Mouse (Mus musculus): ENCODE data around the gene Slc16a5. TPM values are rescaled to one million over a fixed set of nuclear protein-coding genes. Genes with fewer than 3 reads are reported as not detected.
"Not testable (repeated sequence)": the region's sequence is repeated elsewhere in the genome, so short reads cannot be mapped to it uniquely, and the experiment has no call there.

Gene Slc16a5
- polyA plus RNA-seq, 1 experiment from 2014 or later = not detected

GRCm38 (mm10) chr11:115451781-115452241, 10.5 kb upstream of the Slc16a5 start:
- Histone ChIP-seq H3K4me3 (no peak overlapping the region), H3K27ac (no peak overlapping the region), H3K4me1 (no peaks in the 10 kb centered on the region), H3K9me3 (replicated peaks) (no peaks in the 10 kb centered on the region), H3K36me3 (ENCODE audit: poor library complexity, severe bottlenecking) (no peaks in the 10 kb centered on the region), H3K9ac (no peak overlapping the region), H3K27me3 (no peaks in the 10 kb centered on the region), H3K4me2 (no peak overlapping the region)
- WGBS = 88% methylated on average over 8 of the region's 8 CpGs
- no peak for ATAC-seq

GRCm38 (mm10) chr11:115452281-115452860, 9.9 kb upstream of the Slc16a5 start:
- H3K27me3 ChIP-seq = no peaks in the 10 kb centered on the region
- no peak for ATAC-seq
- no peak overlapping the region for H3K4me2 ChIP-seq
- H3K9ac ChIP-seq = no peak overlapping the region
- H3K4me3 ChIP-seq = no peak overlapping the region
- WGBS = 75% methylated on average over 7 of the region's 7 CpGs
- H3K9me3 ChIP-seq (replicated peaks) = no peaks in the 10 kb centered on the region
- no peaks in the 10 kb centered on the region for H3K4me1 ChIP-seq
- H3K27ac ChIP-seq = no peak overlapping the region
- no peaks in the 10 kb centered on the region for H3K36me3 ChIP-seq (ENCODE audit: poor library complexity, severe bottlenecking)

GRCm38 (mm10) chr11:115453306-115453705, 9.0 kb upstream of the Slc16a5 start:
- ATAC-seq = no peak
- H3K9me3 ChIP-seq (replicated peaks) = no peaks in the 10 kb centered on the region
- no peaks in the 10 kb centered on the region for H3K36me3 ChIP-seq (ENCODE audit: poor library complexity, severe bottlenecking)
- H3K4me3 ChIP-seq = no peak overlapping the region
- WGBS = 73% methylated on average over 4 of the region's 4 CpGs
- no peak overlapping the region for H3K9ac ChIP-seq
- no peaks in the 10 kb centered on the region for H3K4me1 ChIP-seq
- H3K27me3 ChIP-seq = no peaks in the 10 kb centered on the region
- no peak overlapping the region for H3K4me2 ChIP-seq
- no peak overlapping the region for H3K27ac ChIP-seq

GRCm38 (mm10) chr11:115454822-115455221, 7.5 kb upstream of the Slc16a5 start:
- not testable (repeated sequence) for H3K4me1 ChIP-seq; H3K36me3 ChIP-seq (ENCODE audit: poor library complexity, severe bottlenecking); ATAC-seq; H3K4me2 ChIP-seq; H3K27ac ChIP-seq; H3K9me3 ChIP-seq (replicated peaks); H3K4me3 ChIP-seq; H3K27me3 ChIP-seq; H3K9ac ChIP-seq
- 91% methylated on average over 6 of the region's 6 CpGs for WGBS

- Histone ChIP-seq H3K36me3 (ENCODE audit: poor library complexity, severe bottlenecking) (no peaks in the 10 kb centered on the region), H3K27me3 (no peaks in the 10 kb centered on the region), H3K4me2 (no peak overlapping the region), H3K4me1 (no peaks in the 10 kb centered on the region), H3K9me3 (replicated peaks) (no peaks in the 10 kb centered on the region), H3K9ac (no peak overlapping the region), H3K4me3 (no peak overlapping the region), H3K27ac (no peak overlapping the region)
- 88% methylated on average over 15 of the region's 15 CpGs for WGBS
- ATAC-seq = no peak
Measured at GRCm38 (mm10) chr11:115455619-115456018, 6.7 kb upstream of the Slc16a5 start.

GRCm38 (mm10) chr11:115456182-115456581, 6.1 kb upstream of the Slc16a5 start:
- 92% methylated on average over 5 of the region's 5 CpGs for WGBS
- no peaks in the 10 kb centered on the region for H3K4me1 ChIP-seq
- H3K27ac ChIP-seq = no peak overlapping the region
- no peaks in the 10 kb centered on the region for H3K36me3 ChIP-seq (ENCODE audit: poor library complexity, severe bottlenecking)
- H3K4me2 ChIP-seq = no peak overlapping the region
- H3K27me3 ChIP-seq = no peaks in the 10 kb centered on the region
- H3K9me3 ChIP-seq (replicated peaks) = no peaks in the 10 kb centered on the region
- no peak for ATAC-seq
- no peak overlapping the region for H3K9ac ChIP-seq
- no peak overlapping the region for H3K4me3 ChIP-seq

GRCm38 (mm10) chr11:115457405-115457804, 4.9 kb upstream of the Slc16a5 start:
- no peaks in the 10 kb centered on the region for H3K27me3 ChIP-seq
- H3K36me3 ChIP-seq (ENCODE audit: poor library complexity, severe bottlenecking) = no peaks in the 10 kb centered on the region
- 44% methylated on average over 6 of the region's 6 CpGs for WGBS
- H3K4me1 ChIP-seq = peaks cover 3% of the 10 kb centered on the region
- no peak for ATAC-seq
- no peaks in the 10 kb centered on the region for H3K9me3 ChIP-seq (replicated peaks)
- H3K4me3 ChIP-seq = no peak overlapping the region
- H3K4me2 ChIP-seq = no peak overlapping the region
- H3K27ac ChIP-seq = no peak overlapping the region
- H3K9ac ChIP-seq = no peak overlapping the region

- Histone ChIP-seq H3K9me3 (replicated peaks) (no peaks in the 10 kb centered on the region), H3K27ac (no peak overlapping the region), H3K4me2 (no peak overlapping the region), H3K27me3 (0 out of 2 replicates have a peak, but pooled peaks cover 3% of the 10 kb centered on the region), H3K36me3 (ENCODE audit: poor library complexity, severe bottlenecking) (no peaks in the 10 kb centered on the region), H3K4me3 (no peak overlapping the region), H3K4me1 (peaks cover 6% of the 10 kb centered on the region), H3K9ac (no peak overlapping the region)
- WGBS = 10% methylated on average over 8 of the region's 8 CpGs
- no peak for ATAC-seq
Measured at GRCm38 (mm10) chr11:115460976-115461375, 1.3 kb upstream of the Slc16a5 start.

GRCm38 (mm10) chr11:115461846-115462242, 430 bp upstream of the Slc16a5 start:
- H3K4me1 ChIP-seq = peaks cover 6% of the 10 kb centered on the region
- H3K27ac ChIP-seq = no peak overlapping the region
- H3K36me3 ChIP-seq (ENCODE audit: poor library complexity, severe bottlenecking) = no peaks in the 10 kb centered on the region
- no peak for ATAC-seq
- H3K27me3 ChIP-seq = 0 out of 2 replicates have a peak, but pooled peaks cover 3% of the 10 kb centered on the region
- no peaks in the 10 kb centered on the region for H3K9me3 ChIP-seq (replicated peaks)
- WGBS = 74% methylated on average over 5 of the region's 5 CpGs
- H3K4me3 ChIP-seq = no peak overlapping the region
- no peak overlapping the region for H3K9ac ChIP-seq
- no peak overlapping the region for H3K4me2 ChIP-seq

- 0 out of 2 replicates have a peak, but pooled peaks cover 3% of the 10 kb centered on the region for H3K27me3 ChIP-seq
- no peaks in the 10 kb centered on the region for H3K9me3 ChIP-seq (replicated peaks)
- no peak overlapping the region for H3K4me3 ChIP-seq
- no peak overlapping the region for H3K4me2 ChIP-seq
- ATAC-seq = no peak
- H3K36me3 ChIP-seq (ENCODE audit: poor library complexity, severe bottlenecking) = no peaks in the 10 kb centered on the region
- no peak overlapping the region for H3K9ac ChIP-seq
- 83% methylated on average over 11 of the region's 11 CpGs for WGBS
- peaks cover 6% of the 10 kb centered on the region for H3K4me1 ChIP-seq
- H3K27ac ChIP-seq = no peak overlapping the region
Measured at GRCm38 (mm10) chr11:115463397-115463796, 1.1 kb downstream of the Slc16a5 start.

- Histone ChIP-seq H3K9me3 (replicated peaks) (no peaks in the 10 kb centered on the region), H3K9ac (no peak overlapping the region), H3K36me3 (ENCODE audit: poor library complexity, severe bottlenecking) (no peaks in the 10 kb centered on the region), H3K27me3 (0 out of 2 replicates have a peak, but pooled peaks cover 3% of the 10 kb centered on the region), H3K4me3 (no peak overlapping the region), H3K4me1 (peaks cover 6% of the 10 kb centered on the region), H3K27ac (no peak overlapping the region), H3K4me2 (no peak overlapping the region)
- no peak for ATAC-seq
- 87% methylated on average over 8 of the region's 8 CpGs for WGBS
Measured at GRCm38 (mm10) chr11:115464851-115465250, 2.6 kb downstream of the Slc16a5 start.

GRCm38 (mm10) chr11:115467217-115467618, 4.9 kb downstream of the Slc16a5 start:
- no peak overlapping the region for H3K4me3 ChIP-seq
- 70% methylated on average over 4 of the region's 4 CpGs for WGBS
- no peaks in the 10 kb centered on the region for H3K9me3 ChIP-seq (replicated peaks)
- no peaks in the 10 kb centered on the region for H3K36me3 ChIP-seq (ENCODE audit: poor library complexity, severe bottlenecking)
- no peak overlapping the region for H3K27ac ChIP-seq
- H3K27me3 ChIP-seq = 0 out of 2 replicates have a peak, but pooled peaks cover 3% of the 10 kb centered on the region
- no peak overlapping the region for H3K4me2 ChIP-seq
- H3K4me1 ChIP-seq = peaks cover 5% of the 10 kb centered on the region
- no peak overlapping the region for H3K9ac ChIP-seq
- no peak for ATAC-seq

- Histone ChIP-seq H3K36me3 (ENCODE audit: poor library complexity, severe bottlenecking) (no peaks in the 10 kb centered on the region), H3K4me2 (no peak overlapping the region), H3K9me3 (replicated peaks) (no peaks in the 10 kb centered on the region), H3K4me3 (no peak overlapping the region), H3K9ac (no peak overlapping the region; the same call in 1 of the 2 replicates), H3K4me1 (peaks cover 30% of the 10 kb centered on the region), H3K27me3 (no peaks in the 10 kb centered on the region), H3K27ac (no peak overlapping the region)
- no peak for ATAC-seq
- 88% methylated on average over 7 of the region's 7 CpGs for WGBS
Measured at GRCm38 (mm10) chr11:115472183-115472582, 9.9 kb downstream of the Slc16a5 start.

Measured in forebrain, embryonic 13.5 days (tissue).